Mouse (Mus musculus): ENCODE results near the gene Dhx33. TPM values are rescaled to one million over a fixed set of nuclear protein-coding genes. Genes with fewer than 3 reads are reported as not detected.

Gene Dhx33
- polyA plus RNA-seq, 1 experiment from 2014 or later = 3.5 TPM

- H3K27me3 ChIP-seq (replicated peaks; ENCODE audit: control insufficient read depth, insufficient read depth, low read length) = no peaks in the 10 kb centered on the region
- no peaks in the 10 kb centered on the region for H3K4me1 ChIP-seq (replicated peaks; ENCODE audit: control insufficient read depth, insufficient read depth, low read length)
- no peak for ATAC-seq
- H3K9ac ChIP-seq (ENCODE audit: low read depth, low read length) = no peak overlapping the region
- no peaks in the 10 kb centered on the region for H3K9me3 ChIP-seq (ENCODE audit: control insufficient read depth)
- TF ChIP-seq CTCF (IDR thresholded peaks at IDR 0.05; ENCODE audit: low read depth) = no peak
- H3K4me2 ChIP-seq (replicated peaks; ENCODE audit: low read depth) = no peak overlapping the region
- 91% methylated on average over 7 of the region's 7 CpGs for WGBS
- H3K4me3 ChIP-seq (ENCODE audit: low read depth, low read length) = no peak overlapping the region
- H3K36me3 ChIP-seq (ENCODE audit: control insufficient read depth, insufficient read depth) = peaks cover 88% of the 10 kb centered on the region
- no peak overlapping the region for H3K27ac ChIP-seq (ENCODE audit: low read depth, low read length)
Observed at GRCm38 (mm10) chr11:70943651-70944050, 60.6 kb downstream of the Dhx33 start.

GRCm38 (mm10) chr11:70942596-70942995 lies 61.6 kb downstream of the Dhx33 start:
- ATAC-seq = no peak
- peaks cover 86% of the 10 kb centered on the region for H3K36me3 ChIP-seq (ENCODE audit: control insufficient read depth, insufficient read depth)
- 89% methylated on average over 1 of the region's 1 CpGs for WGBS

GRCm38 (mm10) chr11:70935316-70935715 lies 68.9 kb downstream of the Dhx33 start:
- H3K27me3 ChIP-seq (replicated peaks; ENCODE audit: control insufficient read depth, insufficient read depth, low read length) = no peaks in the 10 kb centered on the region
- H3K27ac ChIP-seq (ENCODE audit: low read depth, low read length) = no peak overlapping the region
- peak; percentile 32; the same call in 1 of the 2 replicates for TF ChIP-seq CTCF (IDR thresholded peaks at IDR 0.05; ENCODE audit: low read depth)
- peaks cover 71% of the 10 kb centered on the region for H3K36me3 ChIP-seq (ENCODE audit: control insufficient read depth, insufficient read depth)
- H3K9me3 ChIP-seq (ENCODE audit: control insufficient read depth) = no peaks in the 10 kb centered on the region
- ATAC-seq = no peak
- no peaks in the 10 kb centered on the region for H3K4me1 ChIP-seq (replicated peaks; ENCODE audit: control insufficient read depth, insufficient read depth, low read length)
- no peak overlapping the region for H3K4me2 ChIP-seq (replicated peaks; ENCODE audit: low read depth)
- no peak overlapping the region for H3K9ac ChIP-seq (ENCODE audit: low read depth, low read length)
- WGBS = 88% methylated on average over 7 of the region's 7 CpGs
- H3K4me3 ChIP-seq (ENCODE audit: low read depth, low read length) = no peak overlapping the region

More at GRCm38 (mm10) chr11:70942596-70942995, 61.6 kb downstream of the Dhx33 start:
- no peaks in the 10 kb centered on the region for H3K27me3 ChIP-seq (replicated peaks; ENCODE audit: control insufficient read depth, insufficient read depth, low read length)
- peak; percentile 31 for TF ChIP-seq CTCF (IDR thresholded peaks at IDR 0.05; ENCODE audit: low read depth)
- no peaks in the 10 kb centered on the region for H3K4me1 ChIP-seq (replicated peaks; ENCODE audit: control insufficient read depth, insufficient read depth, low read length)
- no peak overlapping the region for H3K27ac ChIP-seq (ENCODE audit: low read depth, low read length)
- H3K4me2 ChIP-seq (replicated peaks; ENCODE audit: low read depth) = no peak overlapping the region
- H3K4me3 ChIP-seq (ENCODE audit: low read depth, low read length) = no peak overlapping the region
- H3K9me3 ChIP-seq (ENCODE audit: control insufficient read depth) = no peaks in the 10 kb centered on the region
- no peak overlapping the region for H3K9ac ChIP-seq (ENCODE audit: low read depth, low read length)

Other genes starting within 250 kb of the Dhx33 start
- gene Zfp3, start 240.2 kb downstream of the Dhx33 start, polyA plus RNA-seq (2015; fragmentation: Nextera tagmentation; extraction: Ambion mirVana) = 4.4 and 5.0 TPM in 2 replicates
- gene Scimp, start 191.9 kb downstream of the Dhx33 start, polyA plus RNA-seq (2015; fragmentation: Nextera tagmentation; extraction: Ambion mirVana) = 1.9 and 2.0 TPM in 2 replicates
- gene Rabep1, start 159.7 kb downstream of the Dhx33 start, polyA plus RNA-seq (2015; fragmentation: Nextera tagmentation; extraction: Ambion mirVana) = 90.9 and 104 TPM in 2 replicates
- 35.8 and 37.3 TPM in 2 replicates for gene Nup88, start 34.5 kb downstream of the Dhx33 start, polyA plus RNA-seq (2015; fragmentation: Nextera tagmentation; extraction: Ambion mirVana)
- 42.8 and 49.3 TPM in 2 replicates for gene Rpain, start 34.2 kb downstream of the Dhx33 start, polyA plus RNA-seq (2015; fragmentation: Nextera tagmentation; extraction: Ambion mirVana)
- gene C1qbp, start 21.4 kb downstream of the Dhx33 start, polyA plus RNA-seq (2015; fragmentation: Nextera tagmentation; extraction: Ambion mirVana) = 137 and 145 TPM in 2 replicates
- 10.3 and 11.2 TPM in 2 replicates for gene Mis12, start 15.2 kb upstream of the Dhx33 start, polyA plus RNA-seq (2015; fragmentation: Nextera tagmentation; extraction: Ambion mirVana)
- gene Derl2, start 15.4 kb upstream of the Dhx33 start, polyA plus RNA-seq (2015; fragmentation: Nextera tagmentation; extraction: Ambion mirVana) = 76.0 and 77.4 TPM in 2 replicates
- gene 6330403K07Rik, start 29.1 kb upstream of the Dhx33 start, polyA plus RNA-seq (2015; fragmentation: Nextera tagmentation; extraction: Ambion mirVana) = 17.6 and 20.4 TPM in 2 replicates
- 0.05 TPM in 2 replicates for gene Nlrp1a, start 140.3 kb upstream of the Dhx33 start, polyA plus RNA-seq (2015; fragmentation: Nextera tagmentation; extraction: Ambion mirVana)
- 0.10 and 0.18 TPM in 2 replicates for gene Nlrp1b, start 226.3 kb upstream of the Dhx33 start, polyA plus RNA-seq (2015; fragmentation: Nextera tagmentation; extraction: Ambion mirVana)

Data from intestine, postnatal 0 days (tissue).